Mouse (Mus musculus) myocyte (in vitro differentiated cells): ENCODE results near the gene E430018J23Rik.
"Not testable (repeated sequence)": the region's sequence is repeated elsewhere in the genome, so short reads cannot be mapped to it uniquely, and the experiment has no call there.

Experiments
- MYOD1 ChIP-seq, 3 experiments: IDR thresholded peaks; one replicate each; pipeline ENCODE4 v1.6.1; 2011; ENCODE audit warnings: control low read depth in 2 of 3, low read depth in 2 of 3, mild to moderate bottlenecking in 2 of 3, moderate library complexity in 1 of 3; ENCODE audit not compliant: insufficient read length in 2 of 3, control insufficient read depth in 1 of 3
- POLR2A ChIP-seq: IDR thresholded peaks from one replicate; pipeline ENCODE4 v1.6.1; 2011; ENCODE audit warnings: low read depth, mild to moderate bottlenecking, control low read depth, moderate library complexity; ENCODE audit not compliant: insufficient read length
- REST ChIP-seq: IDR thresholded peaks from one replicate; pipeline ENCODE4 v1.6.1; 2011; ENCODE audit warnings: mild to moderate bottlenecking, control low read depth, moderate library complexity; ENCODE audit not compliant: insufficient read depth, insufficient read length
- TCF12 ChIP-seq: IDR thresholded peaks from one replicate; pipeline ENCODE4 v1.6.1; 2011; ENCODE audit warnings: mild to moderate bottlenecking, control low read depth; ENCODE audit not compliant: poor library complexity, insufficient read depth, severe bottlenecking

DNA sequence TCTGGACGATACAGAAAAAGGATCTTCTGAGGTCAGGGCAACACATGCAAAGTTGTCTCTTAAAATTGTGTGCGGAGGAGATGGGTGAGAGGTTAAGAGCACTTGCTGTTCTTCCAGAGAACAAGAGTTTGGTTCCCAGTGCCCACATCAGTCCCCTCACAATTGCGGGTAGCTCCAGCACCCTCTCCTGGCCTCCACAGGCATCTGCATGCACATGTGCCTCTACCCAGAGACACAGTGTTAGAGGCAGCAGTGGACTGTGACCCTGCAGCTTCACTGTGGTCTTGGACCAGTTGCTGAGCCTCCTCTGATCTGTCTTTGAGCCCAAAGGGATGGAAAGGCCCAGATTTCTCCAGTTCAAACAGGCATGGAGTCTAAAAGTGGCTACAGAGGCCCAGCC, 21.6 kb downstream of the E430018J23Rik start:
- not testable (repeated sequence) for TF ChIP-seq MYOD1 (IDR thresholded peaks at IDR 0.05; ENCODE audit: control insufficient read depth in 1 of 3, insufficient read length in 2 of 3, low read depth in 2 of 3); POLR2A; TCF12; REST
